Mouse (Mus musculus): Measurements from ENCODE around the gene Ttpal. TPM values are rescaled to one million over a fixed set of nuclear protein-coding genes. Genes with fewer than 3 reads are reported as not detected.

The Ttpal gene
- polyA plus RNA-seq, 2 experiments = 25.3 to 48.0 TPM

DNA sequence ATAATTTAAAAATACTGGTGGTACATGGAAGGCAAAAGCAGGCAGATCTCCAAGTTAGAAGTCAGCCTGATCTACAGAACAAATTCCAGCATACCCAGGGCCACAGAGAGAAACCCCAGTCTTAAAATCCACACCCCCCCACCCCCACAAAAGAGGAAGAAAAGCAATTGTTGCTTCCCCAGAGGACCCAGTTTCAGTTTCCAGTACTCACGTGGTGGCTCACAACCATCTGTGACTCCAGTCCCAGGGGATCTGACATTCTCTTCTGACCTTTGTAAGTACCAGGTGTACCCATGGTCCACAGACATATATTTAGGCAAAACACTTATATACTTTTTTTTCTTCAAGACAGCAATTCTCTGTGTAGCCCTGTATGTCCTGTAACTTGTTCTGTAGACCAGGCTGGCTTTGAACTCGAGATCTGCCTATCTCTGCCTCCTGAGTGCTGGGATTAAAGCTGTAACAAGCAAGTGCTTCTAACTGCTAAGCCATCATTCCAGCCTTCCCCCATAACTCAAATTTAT, 60.6 kb downstream of the Ttpal start:
- WGBS = 80% methylated on average over 2 of the region's 2 CpGs
- Histone ChIP-seq H3K9ac (ENCODE audit: low read depth, low read length, severe bottlenecking) (no peak overlapping the region), H3K4me3 (replicated peaks; ENCODE audit: low read length) (no peak overlapping the region), H3K27ac (replicated peaks; ENCODE audit: low read depth, low read length) (no peak overlapping the region), H3K36me3 (ENCODE audit: control insufficient read depth, insufficient read depth, low read length) (no peaks in the 10 kb centered on the region; the same call in 1 of the 2 replicates), H3K4me2 (replicated peaks; ENCODE audit: low read depth, low read length, severe bottlenecking) (no peak overlapping the region), H3K4me1 (ENCODE audit: control insufficient read depth, insufficient read depth, low read length) (peaks cover 17% of the 10 kb centered on the region), H3K27me3 (ENCODE audit: control insufficient read depth, insufficient read depth, low read length) (no peaks in the 10 kb centered on the region), H3K9me3 (ENCODE audit: control insufficient read depth, low read length) (no peaks in the 10 kb centered on the region)
- no peak for TF ChIP-seq POLR2A (IDR thresholded peaks at IDR 0.05; ENCODE audit: borderline replicate concordance, extremely low read depth, insufficient read depth, insufficient read length)
- ATAC-seq (ENCODE audit: low FRiP score, low read depth) = no peak
- DNase-seq (ENCODE audit: low spot score) = no peak

DNA sequence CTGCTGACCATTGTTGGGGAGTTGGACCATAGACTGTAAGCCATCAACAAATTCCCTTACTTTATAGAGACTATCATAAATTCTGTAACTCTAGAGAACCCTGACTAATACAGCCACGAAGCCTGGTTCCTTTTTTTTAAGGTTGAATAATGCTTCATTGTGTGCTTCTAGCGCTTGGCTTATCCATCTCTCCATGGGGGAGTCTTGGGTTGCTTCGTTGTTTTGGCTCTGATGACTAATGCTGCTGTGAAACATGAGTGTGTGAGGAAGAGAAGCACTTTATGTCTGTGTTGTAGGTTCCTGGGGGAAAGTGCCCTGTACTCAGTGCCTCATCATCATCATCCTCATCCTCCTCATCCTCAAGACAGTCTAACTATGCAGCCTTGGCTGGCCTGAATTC, 61.8 kb downstream of the Ttpal start:
- H3K36me3 ChIP-seq (ENCODE audit: control insufficient read depth, insufficient read depth, low read length) = no peaks in the 10 kb centered on the region; the same call in 1 of the 2 replicates
- TF ChIP-seq POLR2A (IDR thresholded peaks at IDR 0.05; ENCODE audit: borderline replicate concordance, extremely low read depth, insufficient read depth, insufficient read length) = no peak
- H3K9me3 ChIP-seq (ENCODE audit: control insufficient read depth, low read length) = no peaks in the 10 kb centered on the region
- H3K27me3 ChIP-seq (ENCODE audit: control insufficient read depth, insufficient read depth, low read length) = no peaks in the 10 kb centered on the region
- no peak overlapping the region for H3K27ac ChIP-seq (replicated peaks; ENCODE audit: low read depth, low read length)
- H3K4me1 ChIP-seq (ENCODE audit: control insufficient read depth, insufficient read depth, low read length) = peaks cover 16% of the 10 kb centered on the region
- ATAC-seq (ENCODE audit: low FRiP score, low read depth) (no peak), DNase-seq (ENCODE audit: low spot score) (no peak)
- no peak overlapping the region for H3K4me2 ChIP-seq (replicated peaks; ENCODE audit: low read depth, low read length, severe bottlenecking)
- 51% methylated on average over 3 of the region's 3 CpGs for WGBS
- H3K9ac ChIP-seq (ENCODE audit: low read depth, low read length, severe bottlenecking) = no peak overlapping the region
- no peak overlapping the region for H3K4me3 ChIP-seq (replicated peaks; ENCODE audit: low read length)

DNA sequence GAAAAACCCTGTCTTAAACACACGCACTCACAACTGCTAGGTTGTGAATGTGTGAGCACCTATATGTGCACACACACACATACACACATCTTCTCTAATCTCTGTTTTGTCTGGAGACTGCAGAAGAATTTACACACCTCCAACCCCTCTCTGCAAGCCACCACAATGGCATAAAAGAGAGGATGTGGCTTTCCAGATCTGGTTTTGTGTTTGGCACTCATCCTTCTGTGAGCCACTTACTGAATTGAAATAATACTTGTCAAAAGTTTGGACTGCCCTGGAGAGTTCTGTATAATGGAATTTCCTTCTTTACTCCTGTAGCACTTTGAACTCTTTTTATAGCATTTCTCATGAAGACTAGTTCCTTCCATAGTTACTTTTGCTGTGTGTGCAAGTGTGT, 64.9 kb downstream of the Ttpal start:
- ATAC-seq (ENCODE audit: low FRiP score, low read depth) (no peak), DNase-seq (ENCODE audit: low spot score) (no peak)
- Histone ChIP-seq H3K4me1 (ENCODE audit: control insufficient read depth, insufficient read depth, low read length) (no peaks in the 10 kb centered on the region), H3K9me3 (ENCODE audit: control insufficient read depth, low read length) (no peaks in the 10 kb centered on the region), H3K36me3 (ENCODE audit: control insufficient read depth, insufficient read depth, low read length) (no peaks in the 10 kb centered on the region; the same call in 1 of the 2 replicates), H3K27ac (replicated peaks; ENCODE audit: low read depth, low read length) (no peak overlapping the region), H3K9ac (ENCODE audit: low read depth, low read length, severe bottlenecking) (no peak overlapping the region), H3K4me2 (replicated peaks; ENCODE audit: low read depth, low read length, severe bottlenecking) (no peak overlapping the region), H3K27me3 (ENCODE audit: control insufficient read depth, insufficient read depth, low read length) (no peaks in the 10 kb centered on the region), H3K4me3 (replicated peaks; ENCODE audit: low read length) (no peak overlapping the region)
- TF ChIP-seq POLR2A (IDR thresholded peaks at IDR 0.05; ENCODE audit: borderline replicate concordance, extremely low read depth, insufficient read depth, insufficient read length) = no peak
- WGBS = 100% methylated on average over 1 of the region's 1 CpGs

Other genes starting within 250 kb of the Ttpal start
- gene Jph2, start 204.3 kb upstream of the Ttpal start, polyA plus RNA-seq (2012; rRNA removed) = 8.2 and 9.9 TPM in 2 replicates
- gene Jph2, start 204.3 kb upstream of the Ttpal start, polyA plus RNA-seq (2014; fragmentation: Nextera tagmentation; extraction: Ambion mirVana) = 2.1 and 2.6 TPM in 2 replicates
- 28.7 and 33.8 TPM in 2 replicates for gene Oser1, start 177.6 kb upstream of the Ttpal start, polyA plus RNA-seq (2012; rRNA removed)
- gene Oser1, start 177.6 kb upstream of the Ttpal start, polyA plus RNA-seq (2014; fragmentation: Nextera tagmentation; extraction: Ambion mirVana) = 85.8 and 88.5 TPM in 2 replicates
- 0.46 and 0.60 TPM in 2 replicates for gene Gdap1l1, start 163.8 kb upstream of the Ttpal start, polyA plus RNA-seq (2012; rRNA removed)
- 0.22 and 0.43 TPM in 2 replicates for gene Gdap1l1, start 163.8 kb upstream of the Ttpal start, polyA plus RNA-seq (2014; fragmentation: Nextera tagmentation; extraction: Ambion mirVana)
- gene Fitm2, start 129.7 kb upstream of the Ttpal start, polyA plus RNA-seq (2012; rRNA removed) = 7.5 and 8.3 TPM in 2 replicates
- 9.5 and 11.0 TPM in 2 replicates for gene Fitm2, start 129.7 kb upstream of the Ttpal start, polyA plus RNA-seq (2014; fragmentation: Nextera tagmentation; extraction: Ambion mirVana)
- 0.14 and 0.16 TPM in 2 replicates for gene R3hdml, start 110.0 kb upstream of the Ttpal start, polyA plus RNA-seq (2012; rRNA removed)
- gene R3hdml, start 110.0 kb upstream of the Ttpal start, polyA plus RNA-seq (2014; fragmentation: Nextera tagmentation; extraction: Ambion mirVana) = 0.36 TPM in 1 of 2 replicates, not detected in the other
- gene Hnf4a, start 95.5 kb upstream of the Ttpal start, polyA plus RNA-seq (2012; rRNA removed) = 0.12 and 0.20 TPM in 2 replicates
- not detected in 2 replicates for gene Hnf4a, start 95.5 kb upstream of the Ttpal start, polyA plus RNA-seq (2014; fragmentation: Nextera tagmentation; extraction: Ambion mirVana)
- gene Serinc3, start 42.8 kb downstream of the Ttpal start, polyA plus RNA-seq (2012; rRNA removed) = 99.5 and 114 TPM in 2 replicates
- 40.5 and 43.4 TPM in 2 replicates for gene Serinc3, start 42.8 kb downstream of the Ttpal start, polyA plus RNA-seq (2014; fragmentation: Nextera tagmentation; extraction: Ambion mirVana)
- gene Pkig, start 56.1 kb downstream of the Ttpal start, polyA plus RNA-seq (2012; rRNA removed) = 76.1 and 85.2 TPM in 2 replicates
- gene Pkig, start 56.1 kb downstream of the Ttpal start, polyA plus RNA-seq (2014; fragmentation: Nextera tagmentation; extraction: Ambion mirVana) = 126 and 133 TPM in 2 replicates
- gene Ada, start 147.9 kb downstream of the Ttpal start, polyA plus RNA-seq (2012; rRNA removed) = 6.8 and 8.1 TPM in 2 replicates
- gene Ada, start 147.9 kb downstream of the Ttpal start, polyA plus RNA-seq (2014; fragmentation: Nextera tagmentation; extraction: Ambion mirVana) = 9.4 and 9.5 TPM in 2 replicates
- 0.23 and 0.51 TPM in 2 replicates for gene Ccn5, start 218.5 kb downstream of the Ttpal start, polyA plus RNA-seq (2012; rRNA removed)
- gene Ccn5, start 218.5 kb downstream of the Ttpal start, polyA plus RNA-seq (2014; fragmentation: Nextera tagmentation; extraction: Ambion mirVana) = 0.70 and 1.1 TPM in 2 replicates